Mouse (Mus musculus) kidney, adult 9 months (tissue): Measurements from ENCODE around the gene Hint3.
"Not testable (repeated sequence)": the region's sequence is repeated elsewhere in the genome, so short reads cannot be mapped to it uniquely, and the experiment has no call there.

Experiments used
- DNase-seq: peaks from one replicate; pipeline ENCODE4 v3.0.0; 2022

Hint3 gene

GRCm38 (mm10) chr10:30629513-30629912, at the start of gene Hint3:
Gene Hint3 (minus strand): TSS chr10:30629632.
- DNase-seq, result no peak

GRCm38 (mm10) chr10:30678051-30678450, 48.6 kb upstream of the Hint3 start:
- peak; percentile 30 for DNase-seq

DNA sequence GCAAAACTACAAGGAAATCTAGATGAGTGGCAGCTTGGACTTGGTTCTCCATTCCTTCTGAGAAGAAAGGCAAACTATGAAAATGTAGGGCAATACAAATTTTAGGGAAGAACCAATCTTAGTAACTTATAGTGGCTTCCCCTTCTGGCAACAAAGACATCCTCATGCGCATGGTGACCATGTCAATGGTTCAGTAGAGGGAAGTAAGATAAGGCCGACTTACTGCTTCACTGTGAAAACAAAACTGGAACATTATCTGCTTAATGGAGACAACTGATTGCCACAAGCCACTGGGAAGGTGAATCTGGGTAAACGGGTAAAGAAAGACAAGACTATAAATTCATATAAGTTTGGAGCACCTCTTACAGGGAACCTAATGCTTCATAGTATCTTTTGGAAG, 45.4 kb upstream of the Hint3 start:
- DNase-seq, result no peak

DNA sequence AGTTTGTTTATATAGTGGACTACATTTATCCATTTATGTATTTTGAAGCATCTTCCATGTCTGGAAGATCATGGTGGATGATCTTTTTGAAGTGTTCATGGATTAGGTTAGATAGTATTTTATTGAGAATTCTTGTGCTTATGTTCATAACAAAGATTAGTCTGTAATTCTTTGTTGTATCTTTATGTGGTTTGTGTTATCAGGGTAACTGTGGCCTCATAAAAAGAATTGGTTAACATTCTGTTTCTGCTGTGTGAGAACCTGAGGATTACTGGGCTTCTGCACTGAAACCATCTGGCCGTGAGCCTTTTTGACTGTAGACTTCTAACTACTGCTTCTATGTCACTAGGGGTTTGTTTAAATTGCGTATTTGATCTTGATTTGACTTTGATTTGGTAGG, 37.1 kb upstream of the Hint3 start:
- DNase-seq, result no peak

DNA sequence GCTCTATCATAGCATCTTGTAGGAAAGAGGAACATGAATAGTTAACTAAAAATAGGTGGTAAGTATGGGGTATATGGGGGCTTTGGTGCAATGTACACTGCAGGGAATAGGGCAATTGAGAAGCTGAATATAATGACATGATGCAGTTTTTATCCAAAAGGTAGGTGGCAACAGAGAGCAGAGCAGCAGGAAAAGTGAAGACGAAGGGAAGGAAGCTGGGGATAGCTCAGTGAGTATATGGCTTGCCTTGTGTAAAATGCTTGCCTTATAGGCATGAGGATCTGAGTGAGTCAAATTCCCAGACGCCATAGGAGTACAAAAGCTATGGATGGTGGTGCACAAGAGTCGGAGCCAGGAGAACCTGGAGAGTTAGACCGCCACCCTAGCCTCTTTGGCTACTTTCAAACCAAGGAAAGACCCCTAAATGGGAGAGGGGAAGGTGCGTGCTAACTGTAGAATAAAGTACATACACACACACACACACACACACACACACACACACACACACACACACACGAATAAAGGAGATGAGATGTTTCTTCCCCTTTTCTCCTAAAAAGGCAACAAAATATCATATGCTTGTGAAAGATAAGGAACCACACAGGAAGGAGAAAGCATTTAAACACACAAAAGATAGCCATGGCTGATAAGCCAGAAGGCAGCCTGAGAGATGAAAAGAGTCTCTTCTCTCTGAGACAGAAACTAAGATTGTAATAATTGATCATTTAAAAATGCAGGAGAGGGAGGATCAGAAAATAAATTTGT, 31.3 kb upstream of the Hint3 start:
- no peak for DNase-seq

DNA sequence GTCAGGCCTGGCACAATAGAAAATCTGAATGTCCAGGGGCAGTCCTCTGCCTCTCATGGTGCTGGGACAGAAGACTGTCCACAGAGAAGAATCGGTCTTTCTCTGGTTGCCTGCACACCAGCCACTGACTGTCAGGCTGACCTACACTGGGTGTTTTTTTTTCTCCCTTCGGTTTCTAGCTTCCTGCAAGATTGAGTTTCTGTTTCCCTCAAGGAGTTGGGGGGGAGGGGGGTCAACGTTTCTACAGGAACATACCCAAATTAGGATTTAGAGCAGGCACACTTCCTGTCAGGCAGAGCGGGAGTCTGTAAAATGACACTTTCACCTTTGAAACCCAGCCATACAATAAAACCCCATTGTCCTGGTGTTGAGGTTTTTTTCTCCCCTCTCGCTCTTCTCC, 26.2 kb upstream of the Hint3 start:
- no peak for DNase-seq

- no peak for DNase-seq
These were observed 18.2 kb upstream of the Hint3 start for GRCm38 (mm10) chr10:30647681-30648080.

DNA sequence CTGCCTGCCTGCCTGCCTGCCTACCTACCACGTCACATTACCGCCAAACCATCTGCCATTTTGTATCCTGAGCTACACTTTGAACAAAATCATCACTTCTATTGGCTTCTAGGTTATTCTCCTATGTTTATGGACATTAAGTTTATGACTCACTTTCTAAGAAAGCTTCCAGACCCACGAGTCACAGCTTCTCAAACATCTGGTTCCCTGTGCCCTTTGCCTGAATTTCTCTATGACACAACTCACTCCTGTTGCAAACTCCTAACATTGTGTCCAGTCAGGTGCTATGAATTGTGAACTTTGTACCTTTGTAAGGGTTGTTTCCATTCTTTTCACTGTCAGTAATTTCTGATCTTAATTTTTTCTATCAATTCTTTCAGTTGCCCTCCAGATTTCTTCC, 8.8 kb upstream of the Hint3 start:
- DNase-seq, result no peak

DNA sequence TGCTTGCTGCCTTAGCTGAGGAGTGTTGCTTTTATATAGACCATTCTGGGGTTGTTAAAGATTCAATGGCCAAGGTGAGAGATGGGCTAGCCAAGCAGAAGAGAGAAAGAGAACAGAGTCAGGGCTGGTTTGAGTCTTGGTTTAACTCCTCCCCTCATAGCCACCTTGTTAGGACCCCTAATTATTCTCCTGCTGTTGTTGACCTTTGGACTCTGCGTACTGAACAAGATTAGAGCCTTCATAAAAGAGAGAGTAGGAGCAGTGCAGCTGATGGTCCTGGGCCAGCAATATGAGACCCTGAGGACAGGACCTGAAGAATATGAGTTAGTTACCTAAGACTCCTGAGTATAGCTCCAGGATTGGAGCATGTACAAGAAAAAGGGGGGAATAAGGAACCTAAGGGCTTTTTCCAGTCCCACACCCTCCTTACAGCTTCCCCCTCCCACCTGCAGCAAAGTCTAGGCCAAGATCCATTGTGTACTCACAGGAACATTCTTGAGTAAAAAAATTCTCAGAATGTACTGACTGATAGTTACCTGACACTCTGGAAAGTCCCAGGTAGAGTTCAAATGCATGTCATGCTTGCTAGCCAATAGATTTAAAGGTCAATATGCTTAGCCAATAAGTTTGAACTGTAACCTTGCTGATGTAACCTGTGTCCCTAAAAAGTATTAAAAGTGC, 7.2 kb upstream of the Hint3 start:
- DNase-seq, result not testable (repeated sequence)

DNA sequence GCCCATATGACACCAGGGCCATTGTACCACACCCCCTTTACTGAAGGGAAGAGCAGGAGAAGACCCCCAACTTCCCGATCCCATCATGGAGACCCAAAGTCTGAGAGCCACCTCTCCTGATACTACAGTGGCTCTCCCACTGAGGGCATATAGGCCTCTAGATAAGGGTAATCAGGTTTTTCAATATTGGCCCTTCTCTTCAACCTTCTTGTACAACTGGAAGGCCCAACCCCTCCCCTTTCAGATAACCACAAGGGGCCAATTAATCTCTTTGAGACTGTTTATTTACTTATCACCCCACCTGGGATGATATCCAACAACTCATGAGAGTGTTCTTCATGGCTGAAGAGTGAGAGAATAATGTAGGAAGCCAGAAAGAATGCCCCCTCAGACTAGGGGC, 3.3 kb upstream of the Hint3 start:
- DNase-seq, result no peak

- DNase-seq, result no peak
These were observed 545 bp upstream of the Hint3 start for GRCm38 (mm10) chr10:30629977-30630376.

GRCm38 (mm10) chr10:30628444-30628843, 988 bp downstream of the Hint3 start:
- not testable (repeated sequence) for DNase-seq

- DNase-seq, result peak; percentile 40
These were observed 1.9 kb downstream of the Hint3 start for GRCm38 (mm10) chr10:30627548-30627947.

DNA sequence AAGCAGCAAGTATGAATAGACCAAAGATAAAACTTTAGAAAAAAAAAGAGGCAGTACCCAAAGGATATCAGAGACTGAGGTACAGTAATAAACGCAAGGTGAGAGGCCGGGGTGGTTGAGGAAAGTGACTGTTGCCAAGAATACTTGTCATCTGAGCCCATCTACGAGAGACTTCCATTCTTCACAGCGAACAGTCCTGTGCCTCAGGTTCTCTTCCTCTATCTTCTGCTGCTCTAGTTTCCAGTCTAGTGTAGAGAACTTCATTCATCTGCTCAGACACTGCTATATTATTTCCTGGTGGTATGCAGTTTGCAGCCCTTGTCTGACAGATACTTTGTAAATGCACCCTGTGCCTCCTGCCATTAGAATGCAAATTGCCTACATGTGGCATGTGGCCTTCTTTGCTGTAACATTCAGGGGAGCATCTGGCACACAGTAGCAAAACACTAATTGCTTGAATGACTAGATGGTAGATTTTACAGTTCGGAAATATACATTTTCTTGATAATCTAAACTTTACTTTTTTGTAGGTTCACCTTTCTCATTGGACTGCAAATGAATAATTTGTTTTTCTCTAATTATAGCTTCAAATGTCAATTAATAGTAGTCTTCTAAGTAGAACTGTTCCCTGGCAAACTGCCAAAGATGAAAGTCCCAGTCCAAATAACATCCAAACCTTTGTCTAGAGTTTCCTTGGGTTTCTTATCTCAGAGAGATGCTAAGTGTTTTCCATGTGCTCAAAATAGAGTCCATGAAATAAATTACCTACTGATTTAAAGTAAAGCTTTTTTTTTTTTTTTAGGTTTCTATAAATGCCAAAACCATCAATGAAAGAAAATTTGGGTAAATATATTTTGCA, 5.0 kb downstream of the Hint3 start:
- peak; percentile 49 for DNase-seq

DNA sequence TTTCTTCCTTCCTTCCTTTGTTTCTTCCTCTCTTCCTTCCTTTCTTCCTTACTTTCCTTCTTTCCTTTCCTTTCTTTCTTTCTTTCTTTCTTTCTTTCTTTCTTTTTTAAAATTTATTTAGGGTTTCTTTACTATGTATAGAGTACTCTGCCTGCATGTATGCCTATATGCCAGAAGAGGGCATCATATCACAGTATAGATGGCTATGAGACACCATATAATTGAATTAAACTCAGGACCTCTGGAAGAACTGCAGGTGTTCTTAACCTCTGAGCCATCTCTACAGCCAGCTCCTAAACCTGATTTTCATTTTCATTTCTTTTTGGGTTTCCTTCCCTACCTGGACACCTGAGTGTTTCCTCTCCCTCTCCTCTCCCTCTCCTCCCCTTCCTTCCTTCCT, 6.5 kb downstream of the Hint3 start:
- DNase-seq, result no peak

DNA sequence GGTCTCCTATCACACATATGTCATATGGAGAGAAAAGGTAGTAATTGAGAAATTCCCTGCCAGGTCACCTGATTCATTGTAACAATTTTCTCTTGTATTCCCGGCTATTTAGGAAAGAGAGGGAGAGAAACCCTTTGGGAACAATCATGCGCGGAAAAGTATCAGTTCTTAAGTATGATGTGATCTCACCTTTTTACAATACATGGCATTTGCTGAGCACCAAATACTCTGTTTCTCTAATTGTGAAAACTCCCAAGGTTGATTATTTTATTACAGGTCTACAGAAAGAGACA, 10.6 kb downstream of the Hint3 start:
- no peak for DNase-seq

GRCm38 (mm10) chr10:30618091-30618917, 11.1 kb downstream of the Hint3 start:
- DNase-seq, result peak; percentile 99

DNA sequence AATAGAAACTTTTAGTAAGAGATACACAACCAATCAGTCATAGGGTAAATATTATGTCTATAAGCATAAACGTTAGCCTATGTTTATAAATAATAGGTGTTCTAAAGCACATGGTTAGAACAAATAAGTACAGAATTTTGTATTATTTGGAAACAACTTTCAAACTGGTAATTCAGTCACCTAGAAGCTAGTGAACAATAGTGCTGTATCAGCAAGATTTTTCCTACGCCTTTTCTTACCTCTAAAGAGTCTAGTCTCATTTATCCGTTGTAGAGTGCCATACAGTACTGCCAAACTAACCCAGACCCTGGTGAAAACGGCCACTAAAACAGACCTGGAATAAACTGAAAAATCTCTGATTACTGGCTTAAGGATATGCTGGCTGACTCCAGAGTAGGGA, 16.4 kb downstream of the Hint3 start:
- no peak for DNase-seq

- no peak for DNase-seq
These were observed 19.8 kb downstream of the Hint3 start for GRCm38 (mm10) chr10:30609614-30610013.

- no peak for DNase-seq
These were observed 21.3 kb downstream of the Hint3 start for GRCm38 (mm10) chr10:30608109-30608508.

GRCm38 (mm10) chr10:30600542-30600966, 28.9 kb downstream of the Hint3 start, which contains the start of gene Trmt11:
Gene Trmt11 (minus strand): TSS chr10:30600749.
- peak; percentile 93 for DNase-seq

DNA sequence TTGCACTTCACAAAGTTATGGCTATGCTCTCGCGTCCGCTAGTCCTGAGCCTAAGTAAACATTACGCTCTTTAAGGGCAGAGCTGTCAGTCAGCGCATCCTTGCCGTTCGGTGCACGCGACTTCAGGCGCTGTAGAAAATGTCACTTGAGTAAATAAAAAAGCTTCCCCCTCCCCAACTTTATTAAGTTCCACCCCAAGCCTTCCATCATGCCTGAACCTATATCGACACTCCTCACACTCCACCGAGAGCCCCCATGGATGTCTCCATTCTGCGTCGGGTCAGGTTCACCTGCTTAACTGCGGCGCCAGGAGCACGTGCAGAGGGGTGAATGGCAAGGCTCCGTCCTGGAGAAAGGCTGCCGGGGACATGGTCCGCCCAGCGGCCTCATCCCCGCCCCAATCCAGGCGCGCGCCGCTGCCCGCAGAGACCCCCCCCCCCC, 29.3 kb downstream of the Hint3 start:
- no peak for DNase-seq

- no peak for DNase-seq
These were observed 42.4 kb downstream of the Hint3 start for GRCm38 (mm10) chr10:30587037-30587436.
